Mouse (Mus musculus) lung, postnatal 0 days (tissue): ENCODE data around the gene Plbd2.

Experiments
- CTCF ChIP-seq: IDR thresholded peaks from 2 replicates; pipeline ENCODE4 v1.5.1; 2016; ENCODE audit warnings: antibody characterized with exemption, mild to moderate bottlenecking
- EP300 ChIP-seq: IDR thresholded peaks from 2 replicates; pipeline ENCODE4 v1.6.1; 2016; ENCODE audit warnings: antibody characterized with exemption, mild to moderate bottlenecking, control low read depth

GRCm38 (mm10) chr5:120465062-120465461, 38.4 kb downstream of the Plbd2 start:
- TF ChIP-seq CTCF = peak; percentile 64
- TF ChIP-seq EP300 = no peak
